In genomic region chr9:65890143-65890628, GRCm38 (mm10) we compare ENCODE assay signal across 8 mouse cellular contexts. TPM values are rescaled to one million over a fixed set of nuclear protein-coding genes. Genes with fewer than 3 reads are reported as not detected.
DNase-seq lines count a peak whose midpoint lies in the region; ATAC-seq and TF ChIP-seq lines count a peak whose summit lies in the region.

Pclaf (plus strand) TSS chr9:65890237.

- peak; percentile 97 for DNase-seq in 416B (ENCODE audit: low read depth)
- DNase-seq in adrenal gland, adult 18-20 months (ENCODE audit: low spot score in 2 of 2) = peak; percentile 43 to 44
- peak; percentile 54 for DNase-seq in fibroblast of lung, adult 2 months (ENCODE audit: low read depth)
- peak; percentile 87 for DNase-seq in kidney, postnatal 14 days
- peak; percentile 47 for DNase-seq in lung, adult 2 months
- DNase-seq in testis, postnatal 14 days (ENCODE audit: low spot score) = peak; percentile 75

- H3K4me3 ChIP-seq in heart, embryonic 14.5 days (ENCODE audit: control insufficient read depth in 1 of 2, insufficient read depth in 1 of 2, low read depth in 1 of 2, low read length in 2 of 2) = peak within 1 kb of the TSS; percentile 49 to 61
- H3K4me3 ChIP-seq in lung, adult 2 months (replicated peaks; ENCODE audit: extremely low read depth, low read depth, low read length) = peak within 1 kb of the TSS; percentile 14
- peak within 1 kb of the TSS; percentile 40 for H3K4me3 ChIP-seq in neural tube, embryonic 15.5 days (replicated peaks)

- ATAC-seq in heart, embryonic 14.5 days (ENCODE audit: insufficient number of reproducible peaks, insufficient read depth, low FRiP score, low read depth) = peak; percentile 95
- peak; percentile 86 for ATAC-seq in neural tube, embryonic 15.5 days (ENCODE audit: low FRiP score)

- TF ChIP-seq CTCF in lung, adult 2 months (IDR thresholded peaks at IDR 0.05; ENCODE audit: insufficient read depth, low read length) = no peak

- H3K4me2 ChIP-seq in heart, embryonic 14.5 days (ENCODE audit: low read length) = peak within 1 kb of the TSS; percentile 88
- H3K4me2 ChIP-seq in neural tube, embryonic 15.5 days = peak within 1 kb of the TSS; percentile 77

- no peaks in the 10 kb centered on the region for H3K27me3 ChIP-seq in heart, embryonic 14.5 days (ENCODE audit: control insufficient read depth, insufficient read depth, low read length)
- no peaks in the 10 kb centered on the region for H3K27me3 ChIP-seq in neural tube, embryonic 15.5 days (replicated peaks)

- under 1% methylated on average over 21 of the region's 21 CpGs for WGBS in heart, embryonic 14.5 days
- WGBS in lung, adult 2 months = under 1% methylated on average over 21 of the region's 21 CpGs
- under 1% methylated on average over 21 of the region's 21 CpGs for WGBS in neural tube, embryonic 15.5 days

- 0 out of 4 replicates have a peak within 1 kb of the TSS, but pooled peaks of 1 of the 2 experiments have one; percentile 11 for H3K27ac ChIP-seq in heart, embryonic 14.5 days (replicated peaks in 1 of 2; ENCODE audit: control insufficient read depth in 1 of 2, insufficient read depth in 1 of 2, low read depth in 2 of 2, low read length in 2 of 2)
- H3K27ac ChIP-seq in neural tube, embryonic 15.5 days (replicated peaks) = no peak within 1 kb of the TSS

- no peak for TF ChIP-seq POLR2A in lung, adult 2 months (IDR thresholded peaks at IDR 0.05; ENCODE audit: borderline replicate concordance, extremely low read depth, low read depth, low read length)

- no peaks in the 10 kb centered on the region for H3K9me3 ChIP-seq in heart, embryonic 14.5 days (ENCODE audit: control insufficient read depth, low read length)
- no peaks in the 10 kb centered on the region for H3K9me3 ChIP-seq in neural tube, embryonic 15.5 days (replicated peaks)

- H3K36me3 ChIP-seq in heart, embryonic 14.5 days (ENCODE audit: control insufficient read depth, insufficient read depth, low read length) = peaks cover 22% of the 10 kb centered on the region
- peaks cover 2% of the 10 kb centered on the region; the same call in 1 of the 2 replicates for H3K36me3 ChIP-seq in neural tube, embryonic 15.5 days

- peaks cover 0 to 12% of the 10 kb centered on the region in 2 experiments; a peak in 2 of 4 replicates for H3K4me1 ChIP-seq in heart, embryonic 14.5 days (ENCODE audit: control insufficient read depth in 2 of 2, insufficient read depth in 2 of 2, low read length in 2 of 2)
- H3K4me1 ChIP-seq in lung, adult 2 months (ENCODE audit: control insufficient read depth, insufficient read depth, low read length) = no peaks in the 10 kb centered on the region
- H3K4me1 ChIP-seq in neural tube, embryonic 15.5 days = peaks cover 15% of the 10 kb centered on the region

- H3K9ac ChIP-seq in heart, embryonic 14.5 days (ENCODE audit: low read length) = peak within 1 kb of the TSS; percentile 72
- H3K9ac ChIP-seq in neural tube, embryonic 15.5 days (replicated peaks) = peak within 1 kb of the TSS; percentile 37; the same call in 1 of the 2 replicates

RNA-seq across cellular contexts. Expression of gene Pclaf, which starts in this region (rescaled TPM):
- total RNA-seq in adrenal gland, adult 18-20 months (2021) = 1 to 10 TPM; 1.1 to 1.4 TPM
- polyA plus RNA-seq in heart, embryonic 14.5 days (2014; fragmentation: Nextera tagmentation; extraction: Ambion mirVana) = 86.3 and 86.8 TPM in 2 replicates
- 0.28 and 1.2 TPM in 2 replicates for polyA plus RNA-seq in lung, adult 2 months (2012; rRNA removed)
- polyA plus RNA-seq in neural tube, embryonic 15.5 days (2015; fragmentation: Nextera tagmentation; extraction: Ambion mirVana) = 21.2 and 64.0 TPM in 2 replicates

Comparison
In these comparisons a context has a peak if more than half of its experiments do, and no peak if none do; other contexts are left out.
1. RNA of gene Pclaf (polyA plus RNA-seq): 86.3 to 86.8 TPM in heart, embryonic 14.5 days and 21.2 to 64.0 TPM in neural tube, embryonic 15.5 days; 0.28 to 1.2 TPM in lung, adult 2 months; every median in the first group is over 10 times any median in the second.
2. DNase-seq: peak in every context shown above with its lines; median percentile 97 in 416B; 87 in kidney, postnatal 14 days; 75 in testis, postnatal 14 days; 54 in fibroblast of lung, adult 2 months; 47 in lung, adult 2 months; 44 in adrenal gland, adult 18-20 months.
3. Peak in every context shown above with its lines, with median percentiles within 50 percentile points of each other: H3K4me3 ChIP-seq.